In genomic region chr4:57178881-57179280, GRCm38 (mm10) we compare ENCODE assay signal across 19 mouse cellular contexts.
"Had no signal": no experiment of that assay in that cellular context is flagged by ENCODE, and none has a peak within 500 bp of the region (broad histone marks: within the 10 kb centered on the region; RNA-seq: fewer than 3 reads in every experiment).

No protein-coding gene starts in this region.

- ATAC-seq: midbrain, embryonic 16.5 days had no signal

- H3K9me3 ChIP-seq: midbrain, embryonic 10.5 days; midbrain, embryonic 12.5 days; neural tube, embryonic 13.5 days; neural tube, embryonic 15.5 days had no signal

- H3K27me3 ChIP-seq: midbrain, embryonic 12.5 days; neural tube, embryonic 13.5 days; neural tube, embryonic 15.5 days had no signal

- H3K4me1 ChIP-seq: neural tube, embryonic 13.5 days; neural tube, embryonic 15.5 days had no signal

- H3K9ac ChIP-seq: lung, embryonic 14.5 days; midbrain, embryonic 12.5 days; neural tube, embryonic 13.5 days; neural tube, embryonic 15.5 days had no signal

- H3K27ac ChIP-seq: midbrain, embryonic 10.5 days; midbrain, embryonic 12.5 days; neural tube, embryonic 13.5 days; neural tube, embryonic 15.5 days had no signal

- H3K36me3 ChIP-seq: midbrain, embryonic 10.5 days; midbrain, embryonic 12.5 days; neural tube, embryonic 13.5 days; neural tube, embryonic 15.5 days had no signal

- H3K4me3 ChIP-seq: midbrain, embryonic 10.5 days; midbrain, embryonic 12.5 days; myocyte; neural tube, embryonic 13.5 days; neural tube, embryonic 15.5 days had no signal

- DNase-seq: lung, adult 18-20 months; lung, embryonic 14.5 days; lung, postnatal 10 days; lung, postnatal 4 days; midbrain, embryonic 14.5 days; retina, postnatal 1 day; right cerebral cortex, adult 18-20 months; right cerebral cortex, postnatal 25 days; right cerebral cortex, postnatal 4 days; spleen, adult 18-20 months; thymus, adult 18-20 months; thymus, postnatal 14 days; thymus, postnatal 36 days had no signal

- H3K4me2 ChIP-seq: lung, embryonic 14.5 days; midbrain, embryonic 12.5 days; neural tube, embryonic 13.5 days; neural tube, embryonic 15.5 days had no signal
